Mouse (Mus musculus) lung, postnatal 0 days (tissue): Measurements from ENCODE around the gene Olfr522.

ENCODE experiments used
- CTCF ChIP-seq: IDR thresholded peaks from 2 replicates; pipeline ENCODE4 v1.5.1; 2016; ENCODE audit warnings: antibody characterized with exemption, mild to moderate bottlenecking
- EP300 ChIP-seq: IDR thresholded peaks from 2 replicates; pipeline ENCODE4 v1.6.1; 2016; ENCODE audit warnings: antibody characterized with exemption, mild to moderate bottlenecking, control low read depth

- TF ChIP-seq CTCF (no peak), EP300 (no peak)
These were observed 29.5 kb upstream of the Olfr522 start for GRCm38 (mm10) chr7:140194031-140194430.
